Mouse (Mus musculus) gastrocnemius, adult 2 months (tissue): ENCODE measurements at regions not wholly inside any gene's neighbourhood (a gene's known extent, or its start where the extent isn't known, plus 50 kb on each side); places are given as distances from the start of the nearest gene placed in this dataset.

Experiments used
- DNase-seq: peaks from one replicate; pipeline ENCODE4 v3.0.0; 2022
- H3K27ac ChIP-seq: fragments of 200-600 bp; 2 replicates; pipeline ENCODE4 v1.8.1; 2022; ENCODE audit warnings: mild to moderate bottlenecking
- H3K4me3 ChIP-seq: fragments of 200-600 bp; 2 replicates; pipeline ENCODE4 v1.8.1; 2022; ENCODE audit warnings: mild to moderate bottlenecking, moderate library complexity
- CTCF ChIP-seq: fragments of 200-600 bp; IDR thresholded peaks from 2 replicates; pipeline ENCODE4 v1.8.1; 2022; ENCODE audit warnings: antibody characterized with exemption, mild to moderate bottlenecking, moderate library complexity
- intact Hi-C: fragments of 180-260 bp; cut with DNase I; formaldehyde crosslinking; loops from one replicate; pipeline ENCODE4 v1.15.1; 2025

DNA sequence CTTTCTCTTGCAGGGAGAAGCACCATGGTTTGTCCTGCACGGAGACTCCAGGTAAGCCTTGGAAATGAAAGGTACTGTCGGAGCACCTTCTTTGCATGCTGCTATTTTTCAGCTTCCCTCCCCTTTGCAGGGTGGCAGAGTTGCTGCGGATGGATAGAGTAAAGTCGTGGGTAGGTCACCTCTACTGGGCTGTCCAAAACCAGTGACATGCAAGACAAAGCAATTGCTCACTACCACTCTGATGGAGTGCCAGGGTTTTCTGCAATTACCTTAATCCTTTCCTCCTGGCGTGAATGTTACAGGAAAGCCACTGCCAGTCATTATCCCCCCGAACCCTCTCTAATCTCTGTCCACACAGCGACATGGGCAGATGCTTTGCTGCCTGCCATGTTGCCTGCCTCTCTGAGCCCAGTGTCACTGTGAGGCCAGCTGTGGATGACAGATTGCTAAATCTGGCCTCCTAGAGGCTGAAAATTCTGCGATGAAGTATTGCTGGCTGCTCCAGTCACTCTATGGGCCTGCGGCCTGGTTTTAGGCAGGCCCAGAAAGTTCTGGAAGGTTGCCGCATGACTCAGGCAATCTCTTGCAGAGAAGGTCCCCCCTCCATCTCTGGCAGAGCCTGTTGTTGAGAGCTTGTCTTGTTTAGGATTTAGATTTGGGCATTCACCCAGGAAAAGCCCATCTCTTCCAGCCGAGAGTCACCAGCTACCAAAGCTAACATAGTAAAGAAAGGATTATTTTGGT lies 54.1 kb upstream of the Sod3 start:
- TF ChIP-seq CTCF: peak; percentile 3; the same call in 1 of the 2 replicates
- no peak overlapping the region for H3K4me3 ChIP-seq
- peak overlapping the region; percentile 56; the same call in 1 of the 2 replicates for H3K27ac ChIP-seq
- DNase-seq: peak; percentile 87
- intact Hi-C loops: no loop called here

DNA sequence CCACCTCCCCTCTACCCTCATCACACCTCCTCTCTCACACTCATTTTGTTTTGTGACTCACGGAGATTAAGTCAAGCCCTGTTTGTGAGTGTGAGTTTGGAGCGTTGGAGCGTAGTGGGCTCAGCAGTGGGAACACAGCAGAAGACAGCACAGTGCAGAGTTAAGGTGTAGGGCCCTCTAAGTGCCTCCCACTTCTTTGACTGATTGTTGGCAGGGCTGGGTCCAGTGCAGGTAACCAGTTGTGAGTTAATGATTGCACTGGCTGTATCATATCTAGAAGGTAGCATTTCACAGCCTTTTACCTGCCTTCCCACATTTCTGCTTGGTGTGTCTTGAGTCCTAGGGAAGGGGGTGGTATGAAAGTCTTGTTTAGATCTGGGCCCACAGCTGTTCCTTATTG lies 67.3 kb upstream of the Sod3 start:
- intact Hi-C loops: no loop called here
- no peak for DNase-seq
- Histone ChIP-seq H3K4me3 (no peak overlapping the region), H3K27ac (no peak overlapping the region)
- no peak for TF ChIP-seq CTCF

DNA sequence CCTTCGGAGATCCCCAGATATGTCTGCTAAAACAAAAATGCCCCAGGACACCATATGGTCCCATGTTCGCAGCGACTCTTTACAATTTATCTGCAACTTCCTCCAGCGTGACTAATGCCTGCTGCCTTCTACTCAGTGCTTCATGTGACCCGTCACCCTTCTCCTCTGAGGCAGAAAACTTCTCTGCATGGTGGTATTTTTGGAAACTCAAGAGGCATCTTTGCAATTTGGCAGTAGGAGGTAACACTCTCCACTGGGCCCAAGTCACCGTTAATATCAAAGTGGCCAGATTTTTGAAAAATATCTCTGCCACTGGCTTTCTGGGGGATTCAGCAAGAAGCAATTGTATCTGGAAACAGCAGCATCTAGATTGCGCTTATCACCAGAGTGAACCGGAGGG lies 69.1 kb upstream of the Sod3 start:
- no peak for DNase-seq
- Histone ChIP-seq H3K4me3 (no peak overlapping the region), H3K27ac (no peak overlapping the region)
- intact Hi-C loops: no loop called here
- TF ChIP-seq CTCF: no peak

DNA sequence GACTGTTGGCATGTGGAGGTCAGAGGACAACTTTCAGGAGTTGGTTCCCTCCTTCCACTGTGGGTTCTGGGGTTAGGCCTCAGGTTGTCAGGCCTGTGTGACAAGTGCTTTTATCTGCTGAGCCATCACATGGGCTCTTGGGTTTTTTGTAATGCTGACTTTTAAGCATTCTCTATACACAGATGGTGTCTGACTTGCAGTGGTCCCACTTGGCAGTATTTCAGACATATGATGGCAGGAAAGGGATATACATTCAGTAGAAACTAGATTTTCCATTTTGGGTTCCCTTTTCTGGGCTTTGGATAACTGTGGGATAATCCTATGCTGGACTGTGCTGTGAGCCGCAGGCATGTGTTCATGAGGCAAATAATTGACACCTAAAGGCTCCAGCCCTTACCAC lies 75.3 kb upstream of the Sod3 start:
- intact Hi-C loops: no loop called here
- Histone ChIP-seq H3K4me3 (no peak overlapping the region), H3K27ac (no peak overlapping the region)
- no peak for TF ChIP-seq CTCF
- no peak for DNase-seq

DNA sequence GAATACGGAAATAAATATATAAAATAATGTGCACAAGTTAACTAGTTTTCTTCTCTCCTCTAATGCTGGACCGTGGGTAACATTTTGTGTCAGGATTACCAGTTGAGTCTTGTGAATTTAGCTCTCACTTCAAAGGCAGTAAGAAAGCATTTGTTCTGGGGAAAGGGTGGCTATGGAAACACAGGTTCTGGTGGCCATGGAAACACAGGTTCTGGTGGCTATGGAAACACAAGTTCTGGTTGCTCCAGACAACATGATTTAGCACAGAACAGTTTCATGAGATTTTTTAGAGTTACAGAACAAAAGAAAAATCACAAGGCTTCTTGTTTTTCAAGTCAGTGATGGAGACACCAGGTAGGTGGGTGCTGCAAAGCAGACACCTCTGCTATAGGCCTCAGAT lies 82.7 kb upstream of the Sod3 start:
- no peak for DNase-seq
- intact Hi-C loops: no loop called here
- Histone ChIP-seq H3K27ac (no peak overlapping the region), H3K4me3 (no peak overlapping the region)
- no peak for TF ChIP-seq CTCF

DNA sequence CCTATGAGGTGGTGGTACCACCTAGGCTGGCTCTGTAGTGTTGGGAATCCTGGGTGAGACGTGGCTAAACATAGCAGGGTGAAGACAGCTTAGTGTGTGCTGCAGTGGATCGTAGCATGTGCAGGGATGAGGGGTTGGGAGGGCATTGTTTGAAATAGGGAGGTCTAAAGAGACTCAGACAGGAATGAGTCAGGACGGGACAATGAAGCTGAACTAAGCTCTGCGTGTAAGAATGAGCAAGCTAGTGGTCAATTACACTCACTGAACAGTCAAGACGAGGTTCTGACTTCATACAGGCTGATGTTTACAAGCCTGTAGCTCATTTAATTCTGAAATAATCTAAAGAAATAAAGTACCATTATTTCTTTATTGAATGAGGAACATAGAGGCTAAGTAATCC lies 85.5 kb upstream of the Sod3 start:
- intact Hi-C loops: no loop called here

DNA sequence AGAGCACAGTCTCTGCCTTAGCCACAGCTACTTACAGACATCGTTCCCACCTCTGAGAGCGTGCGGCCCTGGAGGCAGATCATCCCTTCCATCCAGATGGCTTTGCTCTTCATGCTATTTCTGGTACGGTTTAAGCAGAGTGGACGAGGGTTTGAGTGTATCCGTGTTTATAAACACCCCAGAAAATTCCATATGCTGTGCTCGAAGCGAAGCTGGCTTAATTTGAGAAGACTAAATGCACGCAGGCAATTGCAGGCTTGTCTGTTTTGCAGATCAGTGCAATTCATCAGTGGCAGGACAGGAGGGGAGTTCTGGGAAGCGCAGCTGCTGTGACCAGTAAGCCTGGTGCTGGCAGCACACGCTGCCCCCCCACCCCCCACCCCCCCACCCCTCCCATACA lies 72.9 kb upstream of the Dhx15 start:
- DNase-seq: no peak
- no peak for TF ChIP-seq CTCF
- no peak overlapping the region for H3K27ac ChIP-seq
- intact Hi-C loops: no loop called here
- H3K4me3 ChIP-seq: no peak overlapping the region

More for the DNA sequence above, 85.5 kb upstream of the Sod3 start:
- Histone ChIP-seq H3K4me3 (no peak overlapping the region), H3K27ac (no peak overlapping the region)
- no peak for TF ChIP-seq CTCF
- no peak for DNase-seq

DNA sequence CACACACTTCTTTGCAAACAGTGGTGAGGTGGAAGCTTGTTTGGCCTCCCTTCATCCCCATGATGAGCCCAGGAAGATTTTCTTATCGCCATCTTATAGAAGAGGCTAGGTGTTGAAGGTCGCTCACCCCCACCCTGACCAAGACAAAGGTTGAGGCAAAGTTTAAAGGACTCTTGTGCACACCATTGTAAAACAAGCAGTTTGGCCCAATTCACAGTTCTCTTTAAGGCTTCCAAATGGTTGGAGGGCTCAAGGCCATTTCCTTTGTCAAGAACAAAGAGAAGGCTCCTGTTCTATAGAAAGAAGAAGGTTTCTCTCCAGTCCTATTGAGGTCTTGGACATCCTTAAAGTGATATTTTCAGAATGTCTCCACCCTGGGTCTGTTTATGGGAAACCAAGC lies 67.8 kb upstream of the Dhx15 start:
- intact Hi-C loops: no loop called here
- no peak for DNase-seq
- Histone ChIP-seq H3K27ac (no peak overlapping the region), H3K4me3 (no peak overlapping the region)
- no peak for TF ChIP-seq CTCF

DNA sequence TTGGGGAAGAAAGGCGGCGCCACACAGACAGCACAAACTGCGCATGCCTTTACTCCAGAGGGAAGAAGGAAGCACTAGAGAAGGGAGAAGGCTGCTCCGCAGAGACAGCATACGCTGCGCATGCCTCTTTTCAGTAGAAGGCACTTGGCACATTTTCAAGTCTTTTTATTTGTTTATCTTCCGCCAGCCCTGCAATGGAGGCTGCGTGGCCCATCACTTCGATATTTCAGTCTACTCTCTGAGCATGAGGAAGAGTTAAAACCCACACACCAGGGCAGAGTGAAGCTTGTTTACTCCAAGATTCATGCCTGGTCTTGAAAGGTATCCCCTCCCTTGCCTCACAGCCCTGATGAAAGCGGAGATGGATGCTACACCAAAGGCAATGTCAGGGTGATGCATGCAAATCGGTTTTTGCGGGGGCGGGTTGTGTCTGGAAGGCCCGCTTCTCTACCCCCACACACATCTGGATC lies 64.3 kb upstream of the Dhx15 start:
- DNase-seq: no peak
- intact Hi-C loops: no loop called here
- no peak overlapping the region for H3K4me3 ChIP-seq
- no peak overlapping the region for H3K27ac ChIP-seq
- no peak for TF ChIP-seq CTCF

DNA sequence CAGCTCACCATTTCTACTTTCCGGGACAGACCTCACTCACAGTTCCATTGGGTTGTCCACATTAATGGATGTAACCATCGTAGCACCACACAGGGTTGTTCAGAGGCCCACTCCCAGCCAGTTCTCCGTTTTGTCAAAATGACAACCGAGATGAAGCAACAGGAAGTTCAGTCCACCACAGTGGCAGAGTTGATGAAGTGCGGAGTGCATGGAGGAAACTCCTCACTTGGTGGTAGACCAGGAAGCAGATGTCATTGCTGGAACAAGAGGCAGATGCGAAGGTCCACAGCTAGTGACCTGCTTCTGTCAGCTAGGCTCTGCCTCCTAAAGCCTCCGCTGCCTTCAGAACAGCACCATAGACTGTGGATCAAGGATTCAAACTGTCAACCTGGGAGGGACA lies 59.5 kb upstream of the Dhx15 start:
- no peak for DNase-seq
- no peak overlapping the region for H3K27ac ChIP-seq
- no peak for TF ChIP-seq CTCF
- intact Hi-C loops: no loop called here
- no peak overlapping the region for H3K4me3 ChIP-seq

DNA sequence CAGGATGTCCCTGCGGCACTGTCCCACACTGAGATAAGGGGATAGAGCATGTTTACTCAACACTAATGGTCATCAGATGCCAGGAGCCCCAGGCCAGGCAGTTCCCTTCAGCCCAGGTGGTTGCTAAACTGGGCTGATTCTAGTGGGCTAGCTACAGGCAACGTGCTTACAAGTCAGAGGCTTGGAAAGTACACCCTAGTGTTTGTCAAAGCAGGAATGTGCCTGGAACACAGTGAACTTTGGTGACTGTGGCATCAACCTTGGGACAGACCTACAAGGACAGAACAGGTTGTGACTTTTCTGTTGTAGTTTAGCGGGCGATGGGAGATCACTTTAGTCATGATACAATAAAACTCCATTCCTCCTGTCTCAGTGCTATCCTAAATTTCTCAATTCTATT lies 53.6 kb upstream of the Dhx15 start:
- Histone ChIP-seq H3K4me3 (no peak overlapping the region), H3K27ac (no peak overlapping the region)
- no peak for DNase-seq
- intact Hi-C loops: loop anchor here (5.0 kb wide), 2 partner anchors 112 to 127 kb away; no protein-coding TSS in a partner anchor
- TF ChIP-seq CTCF: no peak

DNA sequence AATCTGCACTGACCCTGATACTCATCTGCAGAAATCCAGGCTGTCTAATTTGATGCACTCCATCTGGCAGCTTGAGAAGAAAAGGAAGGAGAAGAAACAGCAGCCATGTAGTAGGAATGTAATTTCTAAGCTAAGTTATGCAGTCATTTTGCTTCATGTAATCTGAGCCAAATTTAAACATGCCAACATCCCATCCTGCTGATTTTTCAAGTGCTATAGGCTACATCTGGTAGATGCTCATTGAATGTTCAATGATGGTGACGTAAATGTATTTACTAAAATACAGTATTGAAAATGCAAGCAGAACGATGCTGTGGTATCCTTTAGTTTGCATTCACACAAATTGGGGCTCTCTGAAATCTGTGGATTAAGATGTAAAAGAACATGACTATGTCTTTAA lies 52.1 kb upstream of the Dhx15 start:
- no peak for TF ChIP-seq CTCF
- DNase-seq: no peak
- intact Hi-C loops: loop anchor here (5.0 kb wide), 2 partner anchors 110 to 125 kb away; no protein-coding TSS in a partner anchor
- Histone ChIP-seq H3K4me3 (no peak overlapping the region), H3K27ac (no peak overlapping the region)

DNA sequence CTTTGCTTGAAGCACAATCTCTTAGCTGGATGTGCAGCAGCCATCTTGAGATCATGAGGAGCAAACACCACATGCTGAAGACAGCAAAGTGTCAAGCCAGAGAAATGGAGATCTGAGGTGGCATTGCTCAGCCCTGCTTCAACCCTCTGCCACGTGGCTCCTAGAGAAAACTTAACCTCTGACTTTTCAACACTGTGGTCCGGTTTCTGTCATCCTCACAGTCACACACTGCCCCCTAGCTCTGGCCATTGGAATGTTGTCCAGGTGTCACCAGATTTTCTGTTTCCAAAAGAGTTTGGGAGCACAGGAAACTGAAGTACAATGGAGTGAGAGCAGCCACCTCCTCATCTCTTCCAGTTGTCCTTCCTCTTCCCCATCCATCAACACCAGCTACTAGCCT lies 50.2 kb upstream of the Dhx15 start:
- Histone ChIP-seq H3K4me3 (no peak overlapping the region), H3K27ac (no peak overlapping the region)
- intact Hi-C loops: loop anchor here (5.0 kb wide), 2 partner anchors 108 to 123 kb away; no protein-coding TSS in a partner anchor
- peak; percentile 68 for TF ChIP-seq CTCF
- peak; percentile 44 for DNase-seq
